Mouse (Mus musculus) c-Kit-positive CD71-negative TER-119-negative erythroid progenitor cells, embryonic 14.5 days (primary cell): ENCODE data around the gene Dirc2.
A peak's percentile ranks its signal among the peaks of the same experiment; 100 is the strongest.

Experiments
- DNase-seq: peaks from one replicate; pipeline ENCODE4 v3.0.0-alpha.2; 2013; ENCODE audit warnings: low read depth

Gene Dirc2

DNA sequence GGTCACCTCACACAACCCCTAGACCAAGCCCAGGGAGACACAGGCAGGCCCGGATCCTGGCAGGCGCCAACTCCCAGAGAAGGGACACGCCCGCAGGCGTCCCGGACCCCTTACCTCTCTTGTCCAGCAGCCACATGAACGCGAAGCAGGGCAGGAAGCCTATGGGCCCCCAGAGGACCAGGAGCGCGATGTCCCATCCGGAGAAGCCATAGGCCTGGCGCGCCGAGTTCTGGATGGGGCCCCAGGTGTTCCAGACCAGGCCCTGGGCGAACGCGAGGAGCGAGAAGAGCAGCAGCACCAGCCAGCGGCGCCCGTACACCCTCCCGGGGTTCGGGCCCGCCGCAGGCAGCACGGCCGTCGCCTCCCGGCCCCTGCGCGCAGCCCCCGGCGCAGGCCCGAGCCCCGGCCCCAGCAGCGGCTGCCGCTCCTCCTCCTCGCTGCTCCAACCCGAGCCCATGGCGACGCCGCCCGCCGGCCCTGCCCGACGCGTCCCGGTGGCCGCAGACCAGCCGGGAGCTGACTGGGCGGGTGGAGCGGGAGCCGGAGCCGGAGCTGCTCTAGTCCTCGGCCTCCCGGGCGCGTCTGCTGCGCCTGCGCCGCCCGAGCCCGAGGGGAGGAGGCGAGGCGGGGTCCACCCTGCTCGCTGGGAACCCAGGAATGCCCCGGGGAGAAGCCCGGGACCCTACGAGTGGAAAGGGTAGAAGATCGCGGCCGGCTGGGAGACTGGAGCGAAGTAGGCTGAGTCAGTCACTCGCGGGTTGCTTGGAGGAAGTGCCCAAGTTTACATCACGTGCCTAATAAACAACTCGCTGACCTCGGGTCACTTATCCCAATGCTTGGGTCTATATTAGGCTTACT, at the start of gene Dirc2:
Gene Dirc2, minus strand, starts transcription at position 572 of the 858 bp plus-strand sequence.
- no peak for DNase-seq

DNA sequence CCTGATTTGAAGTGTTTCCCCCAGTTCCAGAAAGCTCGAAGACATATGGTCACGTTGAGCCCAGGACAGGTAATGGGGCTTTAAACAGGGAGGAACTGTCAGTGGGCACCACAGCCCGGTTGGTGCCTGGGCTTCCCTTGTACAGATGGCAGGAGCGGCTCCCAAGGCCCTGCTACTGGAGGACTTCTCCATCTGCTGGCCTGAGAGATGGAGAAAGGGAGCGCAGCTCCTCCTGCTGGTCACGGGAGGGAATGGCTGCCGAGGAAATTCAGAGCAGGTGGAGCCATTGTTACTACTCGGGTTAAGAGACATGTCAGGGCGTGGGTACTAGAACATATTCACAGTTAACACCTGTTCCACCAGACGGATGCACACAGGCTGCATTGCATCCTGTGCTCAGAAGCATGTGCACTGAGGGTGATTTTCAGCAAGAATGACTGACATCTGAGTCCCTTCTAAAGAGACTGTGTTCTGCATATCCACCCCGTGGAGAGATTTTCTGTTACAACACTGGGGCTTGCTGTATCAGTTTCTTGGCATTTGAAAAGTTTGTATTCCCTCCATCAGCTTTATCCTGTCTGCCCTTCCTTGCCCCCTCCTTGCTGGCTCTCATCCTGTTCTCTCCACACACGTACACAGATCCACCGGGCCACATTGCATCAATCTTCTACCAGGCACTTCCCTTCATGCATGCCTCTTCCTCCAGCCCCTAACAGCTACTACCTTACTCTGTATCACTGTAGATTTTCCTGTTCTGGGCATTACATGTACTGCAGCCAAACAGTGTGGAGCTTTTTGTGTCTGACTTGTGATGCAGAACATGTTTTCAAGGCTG, 48.3 kb upstream of the Dirc2 start:
- peak; percentile 61 for DNase-seq

GRCm38 (mm10) chr16:35813119-35813518, 44.0 kb upstream of the Dirc2 start:
- DNase-seq = no peak

DNA sequence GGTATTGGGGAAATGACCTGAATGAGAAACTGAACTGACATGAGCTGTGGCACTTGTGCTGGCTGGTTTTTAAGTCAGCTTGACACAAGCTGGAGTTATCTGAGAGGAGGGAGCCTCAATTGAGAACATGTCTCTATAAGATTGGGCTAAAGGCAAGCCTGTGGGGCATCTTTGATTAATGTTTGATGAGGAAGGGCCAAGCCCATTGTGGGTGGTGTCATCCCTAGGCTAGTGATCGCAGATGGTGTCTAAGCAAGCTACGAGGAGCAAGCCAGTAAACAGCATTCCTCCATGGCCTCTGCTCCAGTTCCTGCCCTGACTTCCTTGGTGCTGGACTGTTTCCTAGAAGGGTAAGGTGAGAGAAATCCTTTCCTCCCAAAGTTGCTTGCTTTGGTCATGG, 39.7 kb upstream of the Dirc2 start:
- no peak for DNase-seq

- DNase-seq = no peak
Observed at GRCm38 (mm10) chr16:35807663-35807992, 38.5 kb upstream of the Dirc2 start.

GRCm38 (mm10) chr16:35806973-35807662, 38.0 kb upstream of the Dirc2 start:
- DNase-seq = peak; percentile 19

GRCm38 (mm10) chr16:35803723-35804122, 34.6 kb upstream of the Dirc2 start:
- no peak for DNase-seq

DNA sequence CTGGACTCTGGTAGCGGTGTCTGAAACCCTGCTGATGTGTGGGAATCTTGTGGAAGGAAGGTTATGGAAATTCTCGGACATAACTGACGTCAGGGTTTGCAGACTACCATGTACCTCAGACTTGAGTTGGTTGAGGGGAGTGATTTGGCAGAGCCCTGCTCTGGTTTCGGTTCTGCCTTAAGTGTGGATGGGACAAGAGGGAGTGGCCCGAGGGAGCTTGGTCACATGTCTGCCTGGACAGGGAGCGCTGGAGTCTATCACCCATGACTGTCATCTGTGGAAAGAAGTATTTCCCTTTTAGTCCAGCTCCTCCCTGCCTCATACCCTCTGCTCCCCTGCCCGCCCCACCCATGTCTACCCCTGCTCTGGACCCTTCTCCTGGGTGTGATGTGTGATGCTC, 33.0 kb upstream of the Dirc2 start:
- no peak for DNase-seq

DNA sequence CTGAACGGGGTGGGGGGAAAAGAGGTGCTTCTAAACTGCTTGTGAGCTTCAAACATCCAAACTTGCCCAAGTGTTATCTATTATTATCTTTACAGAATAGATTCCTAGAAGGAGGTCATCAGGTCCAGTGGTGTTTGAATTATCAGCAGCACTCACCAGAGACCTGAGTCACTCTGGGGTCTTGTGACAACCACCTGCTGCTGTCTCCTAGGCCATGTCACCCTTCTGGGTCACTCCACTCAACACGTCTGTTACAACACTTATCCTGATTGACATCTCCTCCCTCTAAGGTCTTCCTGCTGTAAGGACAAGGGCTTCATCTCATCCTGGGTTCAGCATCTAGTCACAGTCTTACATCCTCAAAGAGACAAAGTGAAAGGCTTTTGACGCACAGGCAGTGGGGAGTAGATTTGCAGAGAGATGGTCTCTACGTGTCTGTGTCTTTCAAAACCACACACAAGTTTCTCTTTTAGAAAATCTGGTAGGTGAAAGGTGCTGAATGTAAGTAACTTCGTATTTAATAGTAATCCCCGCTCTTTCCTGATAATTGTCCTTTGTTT, 22.9 kb upstream of the Dirc2 start:
- DNase-seq = no peak

- DNase-seq = no peak
Observed at GRCm38 (mm10) chr16:35788330-35788729, 19.2 kb upstream of the Dirc2 start.

GRCm38 (mm10) chr16:35787568-35788189, 18.5 kb upstream of the Dirc2 start:
- no peak for DNase-seq

DNA sequence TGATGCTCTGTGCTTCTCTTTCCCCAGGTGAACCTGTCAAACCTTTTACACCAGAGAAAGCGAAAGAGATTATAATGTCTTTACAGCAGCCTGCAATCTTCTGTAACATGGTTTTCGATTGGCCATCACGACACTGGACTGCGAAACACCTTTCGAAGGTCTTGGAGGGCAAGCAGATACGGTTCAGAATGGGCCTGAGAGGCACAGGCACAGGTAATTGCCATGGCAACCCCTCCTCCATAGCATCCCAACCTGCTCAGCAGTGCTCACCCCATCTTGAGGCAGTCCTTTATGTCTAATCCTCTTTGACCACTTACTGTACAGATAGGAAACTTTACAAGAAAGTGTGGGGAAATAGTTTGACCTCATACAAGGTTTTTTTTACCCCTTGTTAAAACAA, 18.0 kb upstream of the Dirc2 start:
- no peak for DNase-seq

DNA sequence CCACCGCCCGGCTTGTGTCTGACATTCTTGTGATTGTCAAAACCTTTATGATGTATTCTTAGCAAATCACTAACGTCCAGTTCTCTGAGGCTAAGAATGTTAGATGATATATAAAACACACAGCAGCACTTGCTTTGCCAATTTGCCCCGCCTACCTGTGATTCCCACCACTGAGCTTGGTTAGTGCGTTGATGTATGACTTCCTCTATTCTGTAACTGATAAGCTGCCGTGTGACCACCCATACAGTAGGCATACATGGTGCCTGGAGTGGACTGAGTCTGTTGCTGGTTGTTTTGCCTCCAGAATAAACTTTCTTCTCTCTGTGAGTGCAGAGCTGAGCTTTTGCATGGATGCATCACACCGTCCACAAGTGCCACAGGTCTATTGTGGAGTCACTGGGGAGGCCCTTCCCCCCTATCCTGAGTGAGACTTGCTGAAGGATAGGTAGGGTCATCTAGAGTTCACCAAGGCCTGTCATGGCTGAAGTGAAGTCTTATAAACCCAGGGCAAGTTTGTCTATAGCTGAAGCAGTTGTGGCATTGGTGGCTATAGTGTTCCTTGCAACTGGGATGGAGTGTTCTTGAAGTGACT, 15.1 kb upstream of the Dirc2 start:
- no peak for DNase-seq

DNA sequence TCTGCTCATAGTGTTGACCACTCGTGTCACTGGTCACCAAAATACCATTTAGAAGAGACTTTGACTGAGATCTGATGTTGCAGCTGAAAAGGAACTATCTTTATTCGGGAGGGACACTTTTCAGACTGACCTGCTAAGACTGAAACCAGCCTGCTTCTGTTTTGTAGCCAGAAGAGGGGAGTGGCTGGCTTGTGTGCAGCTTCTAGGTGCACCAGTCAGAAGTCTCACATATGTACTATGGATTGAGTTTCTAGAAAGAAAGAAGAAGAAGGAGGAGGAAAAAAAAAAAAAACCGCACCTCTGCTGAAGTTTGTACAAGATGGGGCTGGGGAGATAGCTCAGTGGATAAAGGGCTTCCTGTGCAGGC, 14.0 kb upstream of the Dirc2 start:
- no peak for DNase-seq

DNA sequence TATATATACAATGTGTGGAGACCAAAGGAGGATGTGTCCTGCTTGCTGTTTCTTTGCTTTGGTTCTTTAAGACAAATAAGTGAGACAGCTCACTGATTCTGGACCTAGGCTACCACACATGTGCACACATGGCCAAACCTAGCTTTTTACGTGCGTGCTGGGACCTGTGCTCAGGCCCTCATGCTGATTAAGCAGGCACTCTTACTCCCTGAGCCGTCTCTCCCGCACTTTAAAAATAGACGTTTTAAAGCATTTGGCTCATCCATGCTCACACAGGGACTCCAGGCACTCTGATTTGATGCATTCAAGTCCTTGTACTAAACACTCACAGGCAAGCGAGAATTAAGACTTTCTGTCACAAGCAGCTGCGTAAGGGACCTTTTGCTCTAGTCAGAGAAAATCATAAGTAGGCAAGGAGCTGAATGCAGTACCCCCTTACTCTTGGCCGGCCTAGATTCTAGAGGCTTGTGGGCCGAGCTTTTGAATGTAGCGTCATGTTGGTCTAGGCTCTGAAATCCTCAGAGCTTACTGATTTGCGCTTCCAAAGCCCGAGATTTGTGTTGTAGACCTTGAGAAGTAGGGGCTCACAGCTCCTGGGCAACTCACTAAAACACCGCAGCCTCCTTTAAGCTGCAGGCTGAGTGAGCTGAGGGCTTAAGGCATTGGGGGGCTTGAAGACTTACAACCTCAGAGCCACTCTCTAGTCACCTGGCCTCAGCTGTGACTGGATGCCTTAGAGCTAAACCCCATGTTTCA, 13.5 kb upstream of the Dirc2 start:
- DNase-seq = no peak

- DNase-seq = no peak
Observed at GRCm38 (mm10) chr16:35781651-35782050, 12.5 kb upstream of the Dirc2 start.

GRCm38 (mm10) chr16:35781096-35781495, 11.9 kb upstream of the Dirc2 start:
- no peak for DNase-seq

DNA sequence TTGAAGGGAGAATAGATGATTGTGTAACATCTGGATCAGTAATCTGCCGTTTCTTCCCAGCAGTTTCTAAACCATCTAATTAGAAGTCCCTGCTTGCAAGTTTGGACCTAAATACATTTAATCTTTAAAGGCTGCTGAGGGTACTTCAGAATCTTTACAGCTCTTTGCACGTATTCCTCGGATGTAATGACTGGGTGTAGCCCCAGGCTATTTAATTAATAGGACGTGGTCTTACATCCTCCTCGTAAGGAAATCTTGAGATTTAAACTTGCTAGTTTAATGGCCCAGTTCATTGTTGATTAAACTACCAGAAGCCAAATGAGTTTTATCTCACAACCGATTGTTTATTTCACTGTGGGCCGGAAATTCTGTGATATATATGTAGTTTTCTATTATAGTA, 10.5 kb upstream of the Dirc2 start:
- DNase-seq = no peak

- no peak for DNase-seq
Observed at GRCm38 (mm10) chr16:35777768-35778167, 8.6 kb upstream of the Dirc2 start.

GRCm38 (mm10) chr16:35776737-35777136, 7.6 kb upstream of the Dirc2 start:
- DNase-seq = no peak

DNA sequence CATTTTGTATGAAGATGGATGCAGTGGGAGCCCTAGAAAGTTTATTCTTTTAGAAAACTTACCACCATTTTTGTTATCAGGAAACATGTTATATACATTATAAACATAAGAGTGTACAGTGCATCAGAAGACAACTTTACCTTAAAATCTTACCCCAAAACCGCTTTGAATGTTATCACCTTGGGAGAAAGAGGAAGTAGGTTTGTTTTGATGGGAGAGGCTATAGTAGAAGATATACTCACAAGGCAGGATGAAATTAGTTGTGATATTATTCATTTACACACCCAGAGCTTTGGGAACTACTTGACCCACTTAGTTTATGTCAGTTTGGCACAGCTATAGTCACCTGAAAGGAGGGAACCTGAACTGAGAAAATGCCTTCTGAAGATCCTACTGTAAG, 6.7 kb upstream of the Dirc2 start:
- DNase-seq = no peak
